Mouse (Mus musculus): ENCODE measurements at regions not wholly inside any gene's neighbourhood (a gene's known extent, or its start where the extent isn't known, plus 50 kb on each side); places are given as distances from the start of the nearest gene placed in this dataset.

GRCm38 (mm10) chr11:40873002-40873401 is 117.9 kb upstream of the Ccng1 start:
- no peak for TF ChIP-seq REST (IDR thresholded peaks at IDR 0.05; ENCODE audit: insufficient read depth, insufficient read length)
- TF ChIP-seq POLR2A (IDR thresholded peaks at IDR 0.05; ENCODE audit: insufficient read length, low read depth): no peak
- no peak for TF ChIP-seq SRF (IDR thresholded peaks at IDR 0.05; ENCODE audit: control insufficient read depth, insufficient read length, low read depth)
- no peak for TF ChIP-seq MYOG (IDR thresholded peaks at IDR 0.05; ENCODE audit: control insufficient read depth in 1 of 3, insufficient read depth in 1 of 3, insufficient read length in 2 of 3, low read depth in 2 of 3)
- TF ChIP-seq CEBPB (IDR thresholded peaks at IDR 0.05; ENCODE audit: insufficient read depth, poor library complexity, severe bottlenecking): no peak
- TF ChIP-seq TCF3 (IDR thresholded peaks at IDR 0.05; ENCODE audit: insufficient read length, low read depth): no peak
- no peak for TF ChIP-seq MYOD1 (IDR thresholded peaks at IDR 0.05; ENCODE audit: control insufficient read depth in 1 of 3, insufficient read length in 2 of 3, low read depth in 2 of 3)
- TF ChIP-seq POLR2AphosphoS2 (IDR thresholded peaks at IDR 0.05; ENCODE audit: insufficient read length, low read depth): no peak
- no peak for TF ChIP-seq USF1 (IDR thresholded peaks at IDR 0.05; ENCODE audit: low read depth)
- no peak for TF ChIP-seq TCF12 (IDR thresholded peaks at IDR 0.05; ENCODE audit: insufficient read depth, poor library complexity, severe bottlenecking)
- no peak for TF ChIP-seq E2F4 (IDR thresholded peaks at IDR 0.05; ENCODE audit: insufficient read depth)
- no peak for TF ChIP-seq MAX (IDR thresholded peaks at IDR 0.05; ENCODE audit: low read depth)
- Histone ChIP-seq H3K4me3 (no peak overlapping the region), H3K36me3 (ENCODE audit: control insufficient read depth, insufficient read depth) (no peaks in the 10 kb centered on the region), H3K4me2 (ENCODE audit: low read depth) (no peak overlapping the region), H3K27me3 (ENCODE audit: control insufficient read depth, insufficient read depth, insufficient read length) (no peaks in the 10 kb centered on the region), H3K79me2 (ENCODE audit: control insufficient read depth, insufficient read depth) (no peaks in the 10 kb centered on the region), H3ac (ENCODE audit: control insufficient read depth, insufficient read length) (no peak overlapping the region)

- Histone ChIP-seq H3K27me3 (ENCODE audit: control insufficient read depth, insufficient read depth, insufficient read length) (no peaks in the 10 kb centered on the region), H3K4me2 (ENCODE audit: low read depth) (no peak overlapping the region), H3K4me3 (no peak overlapping the region), H3K36me3 (ENCODE audit: control insufficient read depth, insufficient read depth) (no peaks in the 10 kb centered on the region), H3ac (ENCODE audit: control insufficient read depth, insufficient read length) (no peak overlapping the region), H3K79me2 (ENCODE audit: control insufficient read depth, insufficient read depth) (no peaks in the 10 kb centered on the region)
- no peak for TF ChIP-seq CEBPB (IDR thresholded peaks at IDR 0.05; ENCODE audit: insufficient read depth, poor library complexity, severe bottlenecking)
- no peak for TF ChIP-seq MYOG (IDR thresholded peaks at IDR 0.05; ENCODE audit: control insufficient read depth in 1 of 3, insufficient read depth in 1 of 3, insufficient read length in 2 of 3, low read depth in 2 of 3)
- no peak for TF ChIP-seq REST (IDR thresholded peaks at IDR 0.05; ENCODE audit: insufficient read depth, insufficient read length)
- TF ChIP-seq USF1 (IDR thresholded peaks at IDR 0.05; ENCODE audit: low read depth): no peak
- TF ChIP-seq SRF (IDR thresholded peaks at IDR 0.05; ENCODE audit: control insufficient read depth, insufficient read length, low read depth): no peak
- no peak for TF ChIP-seq POLR2A (IDR thresholded peaks at IDR 0.05; ENCODE audit: insufficient read length, low read depth)
- TF ChIP-seq MYOD1 (IDR thresholded peaks at IDR 0.05; ENCODE audit: control insufficient read depth in 1 of 3, insufficient read length in 2 of 3, low read depth in 2 of 3): no peak
- TF ChIP-seq TCF3 (IDR thresholded peaks at IDR 0.05; ENCODE audit: insufficient read length, low read depth): no peak
- no peak for TF ChIP-seq TCF12 (IDR thresholded peaks at IDR 0.05; ENCODE audit: insufficient read depth, poor library complexity, severe bottlenecking)
- TF ChIP-seq MAX (IDR thresholded peaks at IDR 0.05; ENCODE audit: low read depth): no peak
- TF ChIP-seq E2F4 (IDR thresholded peaks at IDR 0.05; ENCODE audit: insufficient read depth): no peak
- TF ChIP-seq POLR2AphosphoS2 (IDR thresholded peaks at IDR 0.05; ENCODE audit: insufficient read length, low read depth): no peak
Measured at GRCm38 (mm10) chr11:40865694-40866093, 110.6 kb upstream of the Ccng1 start.

- no peak overlapping the region for H3ac ChIP-seq (ENCODE audit: control insufficient read depth, insufficient read length)
- no peaks in the 10 kb centered on the region for H3K36me3 ChIP-seq (ENCODE audit: control insufficient read depth, insufficient read depth)
- no peak overlapping the region for H3K4me2 ChIP-seq (ENCODE audit: low read depth)
- no peaks in the 10 kb centered on the region for H3K27me3 ChIP-seq (ENCODE audit: control insufficient read depth, insufficient read depth, insufficient read length)
- H3K79me2 ChIP-seq (ENCODE audit: control insufficient read depth, insufficient read depth): no peaks in the 10 kb centered on the region
- TF ChIP-seq E2F4 (IDR thresholded peaks at IDR 0.05; ENCODE audit: insufficient read depth) (no peak), MAX (IDR thresholded peaks at IDR 0.05; ENCODE audit: low read depth) (no peak), POLR2A (IDR thresholded peaks at IDR 0.05; ENCODE audit: insufficient read length, low read depth) (no peak), MYOD1 (IDR thresholded peaks at IDR 0.05; ENCODE audit: control insufficient read depth in 1 of 3, insufficient read length in 2 of 3, low read depth in 2 of 3) (no peak), POLR2AphosphoS2 (IDR thresholded peaks at IDR 0.05; ENCODE audit: insufficient read length, low read depth) (no peak), MYOG (IDR thresholded peaks at IDR 0.05; ENCODE audit: control insufficient read depth in 1 of 3, insufficient read depth in 1 of 3, insufficient read length in 2 of 3, low read depth in 2 of 3) (no peak), CEBPB (IDR thresholded peaks at IDR 0.05; ENCODE audit: insufficient read depth, poor library complexity, severe bottlenecking) (no peak), SRF (IDR thresholded peaks at IDR 0.05; ENCODE audit: control insufficient read depth, insufficient read length, low read depth) (no peak), TCF12 (IDR thresholded peaks at IDR 0.05; ENCODE audit: insufficient read depth, poor library complexity, severe bottlenecking) (no peak), TCF3 (IDR thresholded peaks at IDR 0.05; ENCODE audit: insufficient read length, low read depth) (no peak), USF1 (IDR thresholded peaks at IDR 0.05; ENCODE audit: low read depth) (no peak), REST (IDR thresholded peaks at IDR 0.05; ENCODE audit: insufficient read depth, insufficient read length) (no peak)
- no peak overlapping the region for H3K4me3 ChIP-seq
Measured at GRCm38 (mm10) chr11:40851361-40851760, 96.2 kb upstream of the Ccng1 start.

- H3ac ChIP-seq (ENCODE audit: control insufficient read depth, insufficient read length): no peak overlapping the region
- no peaks in the 10 kb centered on the region for H3K27me3 ChIP-seq (ENCODE audit: control insufficient read depth, insufficient read depth, insufficient read length)
- no peak overlapping the region for H3K4me3 ChIP-seq
- H3K4me2 ChIP-seq (ENCODE audit: low read depth): no peak overlapping the region
- H3K36me3 ChIP-seq (ENCODE audit: control insufficient read depth, insufficient read depth): no peaks in the 10 kb centered on the region
- TF ChIP-seq POLR2A (IDR thresholded peaks at IDR 0.05; ENCODE audit: insufficient read length, low read depth) (no peak), SRF (IDR thresholded peaks at IDR 0.05; ENCODE audit: control insufficient read depth, insufficient read length, low read depth) (no peak), USF1 (IDR thresholded peaks at IDR 0.05; ENCODE audit: low read depth) (no peak), TCF12 (IDR thresholded peaks at IDR 0.05; ENCODE audit: insufficient read depth, poor library complexity, severe bottlenecking) (no peak), TCF3 (IDR thresholded peaks at IDR 0.05; ENCODE audit: insufficient read length, low read depth) (no peak), E2F4 (IDR thresholded peaks at IDR 0.05; ENCODE audit: insufficient read depth) (no peak), REST (IDR thresholded peaks at IDR 0.05; ENCODE audit: insufficient read depth, insufficient read length) (no peak), MYOG (IDR thresholded peaks at IDR 0.05; ENCODE audit: control insufficient read depth in 1 of 3, insufficient read depth in 1 of 3, insufficient read length in 2 of 3, low read depth in 2 of 3) (no peak), MAX (IDR thresholded peaks at IDR 0.05; ENCODE audit: low read depth) (no peak), POLR2AphosphoS2 (IDR thresholded peaks at IDR 0.05; ENCODE audit: insufficient read length, low read depth) (no peak), CEBPB (IDR thresholded peaks at IDR 0.05; ENCODE audit: insufficient read depth, poor library complexity, severe bottlenecking) (no peak), MYOD1 (IDR thresholded peaks at IDR 0.05; ENCODE audit: control insufficient read depth in 1 of 3, insufficient read length in 2 of 3, low read depth in 2 of 3) (no peak)
- H3K79me2 ChIP-seq (ENCODE audit: control insufficient read depth, insufficient read depth): no peaks in the 10 kb centered on the region
Measured at GRCm38 (mm10) chr11:40850652-40851092, 95.6 kb upstream of the Ccng1 start.

All from myocyte (in vitro differentiated cells).